In the genomic region with DNA sequence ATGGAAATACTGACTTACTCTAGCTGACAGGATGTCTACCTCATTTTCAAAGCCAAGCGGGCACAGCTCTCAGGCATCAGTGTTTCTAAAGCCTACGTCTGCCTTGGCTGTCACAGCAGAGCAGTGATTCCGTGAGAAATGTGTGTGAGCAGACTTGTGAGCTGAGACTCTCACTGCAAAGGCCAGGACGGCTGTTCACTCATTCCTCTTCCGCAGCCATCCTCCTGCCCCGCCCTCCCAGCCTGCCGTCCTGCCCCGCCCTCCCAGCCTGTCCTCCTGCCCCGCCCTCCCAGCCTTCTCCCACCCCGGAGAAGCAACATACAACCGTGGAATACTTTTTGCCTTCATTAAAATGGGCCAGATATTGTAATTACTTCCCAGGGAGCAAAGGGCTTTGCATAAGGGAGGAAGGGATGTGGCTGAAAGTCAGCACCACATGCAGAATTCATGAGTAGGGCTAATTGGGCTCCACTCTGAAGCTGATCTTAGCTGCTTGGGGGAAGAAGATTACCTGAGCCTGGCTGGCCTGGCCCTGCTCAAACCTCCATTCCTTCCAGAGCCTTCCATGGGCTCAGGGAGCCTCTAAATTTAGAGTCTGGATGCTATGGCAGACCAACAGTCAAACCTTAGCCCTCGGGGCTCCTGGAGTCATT, we compare ENCODE assay signal across 10 mouse cellular contexts. TPM values are rescaled to one million over a fixed set of nuclear protein-coding genes. Genes with fewer than 3 reads are reported as not detected.
A peak's percentile ranks its signal among the peaks of the same experiment; 100 is the strongest.
DNase-seq lines count a peak whose midpoint lies in the region; ATAC-seq lines count a peak whose summit lies in the region.
"Had no signal": no experiment of that assay in that cellular context is flagged by ENCODE, and none has a peak within 500 bp of the region (broad histone marks: within the 10 kb centered on the region; RNA-seq: fewer than 3 reads in every experiment).

No protein-coding gene starts in this region.

- peak; percentile 65 for ATAC-seq in intestine, embryonic 16.5 days
- ATAC-seq in neural tube, embryonic 12.5 days (ENCODE audit: low FRiP score, low read depth): no peak
- ATAC-seq: Patski had no signal

- intact Hi-C loops in heart, postnatal 10 days (cut with DNase I): no loop called here

- no peak for DNase-seq in heart, embryonic 10.5 days (ENCODE audit: low spot score)
- no peak for DNase-seq in heart, postnatal 10 days
- peak; percentile 27 for DNase-seq in A20 (ENCODE audit: low read depth, low spot score)
- DNase-seq in embryonic facial prominence, embryonic 10.5 days (ENCODE audit: low spot score): peak; percentile 55
- DNase-seq in spleen, postnatal 4 days (ENCODE audit: low spot score in 2 of 2): no peak
- DNase-seq in gastrocnemius, postnatal 25 days: no peak

- WGBS in heart, embryonic 10.5 days: 8% methylated on average over 12 of the region's 12 CpGs
- WGBS in embryonic facial prominence, embryonic 10.5 days: 10% methylated on average over 12 of the region's 12 CpGs
- WGBS in intestine, embryonic 16.5 days: 7% methylated on average over 12 of the region's 12 CpGs
- WGBS in neural tube, embryonic 12.5 days: 10% methylated on average over 12 of the region's 12 CpGs

- peaks cover 10% of the 10 kb centered on the region; the same call in 1 of the 2 replicates for H3K27me3 ChIP-seq in heart, embryonic 10.5 days (ENCODE audit: insufficient read depth, poor library complexity, severe bottlenecking)
- H3K27me3 ChIP-seq in embryonic facial prominence, embryonic 10.5 days (replicated peaks; ENCODE audit: low read depth, poor library complexity, severe bottlenecking): peaks cover 44% of the 10 kb centered on the region
- no peaks in the 10 kb centered on the region for H3K27me3 ChIP-seq in intestine, embryonic 16.5 days (replicated peaks; ENCODE audit: control insufficient read depth, insufficient read depth, low read length)
- H3K27me3 ChIP-seq in neural tube, embryonic 12.5 days (replicated peaks): no peaks in the 10 kb centered on the region
- H3K27me3 ChIP-seq: Patski had no signal

- H3K36me3 ChIP-seq in heart, embryonic 10.5 days: no peaks in the 10 kb centered on the region
- H3K36me3 ChIP-seq in embryonic facial prominence, embryonic 10.5 days (replicated peaks): no peaks in the 10 kb centered on the region
- H3K36me3 ChIP-seq in intestine, embryonic 16.5 days (ENCODE audit: control insufficient read depth, insufficient read depth, low read length): no peaks in the 10 kb centered on the region
- H3K36me3 ChIP-seq in neural tube, embryonic 12.5 days: no peaks in the 10 kb centered on the region

- peak overlapping the region; percentile 45 for H3K4me3 ChIP-seq in heart, embryonic 10.5 days
- peak overlapping the region; percentile 42 for H3K4me3 ChIP-seq in embryonic facial prominence, embryonic 10.5 days
- H3K4me3 ChIP-seq in intestine, embryonic 16.5 days (ENCODE audit: low read length): peak overlapping the region; percentile 27
- H3K4me3 ChIP-seq in neural tube, embryonic 12.5 days: no peak overlapping the region

- peak overlapping the region; percentile 19; the same call in 1 of the 2 replicates for H3K27ac ChIP-seq in heart, embryonic 10.5 days
- H3K27ac ChIP-seq in embryonic facial prominence, embryonic 10.5 days (replicated peaks): no peak overlapping the region; the same call in 1 of the 2 replicates
- H3K27ac ChIP-seq in intestine, embryonic 16.5 days (ENCODE audit: low read length): no peak overlapping the region
- H3K27ac ChIP-seq in neural tube, embryonic 12.5 days: no peak overlapping the region

- H3K9me3 ChIP-seq in heart, embryonic 10.5 days: no peaks in the 10 kb centered on the region
- no peaks in the 10 kb centered on the region for H3K9me3 ChIP-seq in embryonic facial prominence, embryonic 10.5 days
- H3K9me3 ChIP-seq in intestine, embryonic 16.5 days (ENCODE audit: control insufficient read depth, low read length): no peaks in the 10 kb centered on the region
- H3K9me3 ChIP-seq in neural tube, embryonic 12.5 days: no peaks in the 10 kb centered on the region

- H3K4me1 ChIP-seq in heart, embryonic 10.5 days: peaks cover 39% of the 10 kb centered on the region
- peaks cover 39% of the 10 kb centered on the region for H3K4me1 ChIP-seq in embryonic facial prominence, embryonic 10.5 days
- peaks cover 4% of the 10 kb centered on the region; the same call in 1 of the 2 replicates for H3K4me1 ChIP-seq in intestine, embryonic 16.5 days (ENCODE audit: control insufficient read depth, insufficient read depth, low read length)
- H3K4me1 ChIP-seq in neural tube, embryonic 12.5 days: peaks cover 27% of the 10 kb centered on the region

- H3K9ac ChIP-seq in intestine, embryonic 16.5 days (ENCODE audit: low read depth, low read length): 0 out of 2 replicates have a peak overlapping the region, but pooled peaks have one; percentile 25
- H3K9ac ChIP-seq in neural tube, embryonic 12.5 days: 0 out of 2 replicates have a peak overlapping the region, but pooled peaks have one; percentile 35

- peak overlapping the region; percentile 37 for H3K4me2 ChIP-seq in intestine, embryonic 16.5 days (ENCODE audit: low read depth, low read length)
- peak overlapping the region; percentile 49 for H3K4me2 ChIP-seq in neural tube, embryonic 12.5 days (replicated peaks)

RNA-seq across cellular contexts. Expression of a gene that starts 23.0 kb away (rescaled TPM):
- polyA plus RNA-seq in heart, embryonic 10.5 days (2016; fragmentation: Nextera tagmentation; extraction: Ambion mirVana): 0.12 and 0.49 TPM in 2 replicates
- not detected for total RNA-seq in heart, postnatal 10 days (2021)
- 1.9 and 2.0 TPM in 2 replicates for polyA plus RNA-seq in embryonic facial prominence, embryonic 10.5 days (2016; fragmentation: Nextera tagmentation; extraction: Ambion mirVana)
- polyA plus RNA-seq in intestine, embryonic 16.5 days (2015; fragmentation: Nextera tagmentation; extraction: Ambion mirVana): not detected in 2 replicates
- polyA plus RNA-seq in neural tube, embryonic 12.5 days (2016; fragmentation: Nextera tagmentation; extraction: Ambion mirVana): 11.7 and 11.9 TPM in 2 replicates
- not detected for total RNA-seq in gastrocnemius, postnatal 25 days (2021)

RNA-seq across cellular contexts. Expression of a gene that starts 23.0 kb away (rescaled TPM):
- 0.05 TPM in 1 of 2 replicates, not detected in the other for polyA plus RNA-seq in heart, embryonic 10.5 days (2016; fragmentation: Nextera tagmentation; extraction: Ambion mirVana)
- total RNA-seq in heart, postnatal 10 days (2021): not detected
- polyA plus RNA-seq in embryonic facial prominence, embryonic 10.5 days (2016; fragmentation: Nextera tagmentation; extraction: Ambion mirVana): 1.00 and 1.4 TPM in 2 replicates
- 0.04 and 0.07 TPM in 2 replicates for polyA plus RNA-seq in intestine, embryonic 16.5 days (2015; fragmentation: Nextera tagmentation; extraction: Ambion mirVana)
- 3.0 and 3.7 TPM in 2 replicates for polyA plus RNA-seq in neural tube, embryonic 12.5 days (2016; fragmentation: Nextera tagmentation; extraction: Ambion mirVana)
- total RNA-seq in gastrocnemius, postnatal 25 days (2021): not detected
- polyA plus RNA-seq: large intestine, adult 2 months had no signal

RNA-seq across cellular contexts. Expression of a gene that starts 28.8 kb away (rescaled TPM):
- polyA plus RNA-seq in heart, embryonic 10.5 days (2016; fragmentation: Nextera tagmentation; extraction: Ambion mirVana): 6.8 and 6.9 TPM in 2 replicates
- 10 to 100 TPM in 1 of 2 experiments, 1 to 10 TPM in 1; 7.6 to 10.4 TPM for total RNA-seq in heart, postnatal 10 days (2021)
- 2.3 and 3.2 TPM in 2 replicates for polyA plus RNA-seq in embryonic facial prominence, embryonic 10.5 days (2016; fragmentation: Nextera tagmentation; extraction: Ambion mirVana)
- 16.9 and 20.2 TPM in 2 replicates for polyA plus RNA-seq in intestine, embryonic 16.5 days (2015; fragmentation: Nextera tagmentation; extraction: Ambion mirVana)
- polyA plus RNA-seq in neural tube, embryonic 12.5 days (2016; fragmentation: Nextera tagmentation; extraction: Ambion mirVana): 0.74 and 0.84 TPM in 2 replicates
- 1 to 10 TPM; 1.4 to 3.2 TPM for total RNA-seq in gastrocnemius, postnatal 25 days (2021)

Comparison
In these comparisons a context has a peak if more than half of its experiments do, and no peak if none do; other contexts are left out.
1. DNase-seq: peak in A20 (single experiment) and embryonic facial prominence, embryonic 10.5 days (single experiment); none in heart, embryonic 10.5 days (single experiment), heart, postnatal 10 days (0 of 2), spleen, postnatal 4 days (0 of 2) and gastrocnemius, postnatal 25 days (single experiment).